Mouse (Mus musculus) induced T-regulatory cell, adult 2 months (primary cell): ENCODE results near the gene Rhbdd1.

Experiments used
- DNase-seq: peaks from one replicate; pipeline ENCODE4 v3.0.0-alpha.2; 2012; ENCODE audit warnings: low read depth

Gene Rhbdd1

DNA sequence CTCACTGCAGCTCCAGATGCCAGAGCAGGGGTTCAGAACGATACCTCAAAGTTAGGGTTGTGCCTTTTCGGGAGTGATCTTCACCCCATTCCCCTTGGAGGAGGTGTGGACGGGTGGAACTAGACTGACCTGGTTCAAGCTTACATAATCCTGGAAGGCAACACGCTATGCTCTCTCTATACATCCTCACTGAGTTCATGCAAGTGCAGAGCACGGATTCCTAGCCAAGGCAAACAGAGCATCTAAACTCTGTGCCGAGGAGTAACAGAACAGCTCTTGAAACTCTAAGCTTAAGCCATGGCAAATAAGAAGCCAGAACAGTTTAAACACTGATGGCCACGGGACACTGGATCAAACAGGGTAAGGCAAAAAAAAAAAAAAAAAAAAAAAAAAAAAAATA is 166.1 kb downstream of the Rhbdd1 start:
- DNase-seq = no peak

DNA sequence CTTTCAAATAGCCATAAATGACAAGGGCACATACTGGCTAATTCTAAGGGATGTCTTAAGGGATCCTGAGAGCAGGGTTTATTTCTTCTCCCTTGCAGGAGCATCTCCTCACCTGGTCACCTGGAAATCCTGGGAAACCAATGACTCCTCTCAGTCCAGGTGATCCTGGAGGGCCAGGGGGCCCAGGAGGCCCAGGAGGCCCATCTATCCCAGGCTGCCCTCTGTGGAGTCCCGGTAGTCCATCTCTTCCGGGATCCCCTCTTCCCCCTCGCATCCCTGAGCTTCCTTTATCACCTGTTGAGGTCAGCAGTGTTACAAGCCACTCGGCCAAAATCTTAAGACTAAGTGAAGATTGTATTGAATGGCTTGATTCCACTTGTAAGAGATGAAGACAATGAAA is 170.1 kb downstream of the Rhbdd1 start:
- DNase-seq = no peak

DNA sequence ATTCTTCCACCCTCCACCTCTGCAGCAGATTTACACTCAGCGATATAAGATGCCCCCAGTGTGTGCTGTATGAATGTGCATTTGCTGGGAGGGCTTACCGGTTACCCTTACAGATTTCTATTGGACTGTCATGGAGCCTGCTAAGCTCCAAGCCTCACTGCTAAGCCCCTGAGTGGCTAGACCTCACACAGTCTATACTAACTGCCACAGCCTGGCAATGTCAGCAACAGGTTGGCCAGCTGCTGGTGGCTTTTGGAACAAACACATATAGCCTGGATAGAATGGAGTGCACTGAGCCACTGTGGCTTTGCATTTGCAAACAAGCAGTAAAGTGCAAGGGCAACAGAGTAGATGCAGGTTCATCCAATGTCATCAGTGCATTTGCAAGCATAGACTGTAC is 175.7 kb downstream of the Rhbdd1 start:
- DNase-seq = no peak
